Mouse (Mus musculus) megakaryocyte, embryonic 14.5 days (primary cell): ENCODE results near the gene Rfpl4. TPM values are rescaled to one million over a fixed set of nuclear protein-coding genes. Genes with fewer than 3 reads are reported as not detected.

Source experiments
- H3K27me3 ChIP-seq: replicated peaks from 2 replicates; pipeline ENCODE3; 2012; ENCODE audit warnings: inconsistent platforms
- H3K36me3 ChIP-seq: replicated peaks from 2 replicates; pipeline ENCODE3; 2012; ENCODE audit warnings: low read length, inconsistent platforms, mixed read lengths
- H3K4me1 ChIP-seq: 2 replicates; pipeline ENCODE4 v1.6.1; 2012; ENCODE audit warnings: inconsistent platforms
- H3K4me3 ChIP-seq: replicated peaks from 2 replicates; pipeline ENCODE3; 2012; ENCODE audit warnings: moderate library complexity, mild to moderate bottlenecking, inconsistent platforms
- H3K9me3 ChIP-seq: 2 replicates; pipeline ENCODE4 v1.6.1; 2012; ENCODE audit warnings: inconsistent platforms
- FLI1 ChIP-seq: IDR thresholded peaks from 2 replicates; pipeline ENCODE4 v1.6.1; 2012; ENCODE audit warnings: low read length, inconsistent platforms, mixed read lengths
- GATA1 ChIP-seq: IDR thresholded peaks from 3 replicates; pipeline ENCODE4 v1.6.1; 2012; ENCODE audit warnings: mixed read lengths, low read length, inconsistent platforms, borderline replicate concordance
- polyA plus RNA-seq: library from polyadenylated mRNA; stranded (reverse); fragments of >175 nt; gene quantifications from 2 replicates; pipeline ENCODE4 v1.2.3, GENCODE M21; 2012; ENCODE audit warnings: low replicate concordance; ENCODE audit not compliant: insufficient read depth

Gene Rfpl4
- polyA plus RNA-seq, 1 experiment, result not detected

DNA sequence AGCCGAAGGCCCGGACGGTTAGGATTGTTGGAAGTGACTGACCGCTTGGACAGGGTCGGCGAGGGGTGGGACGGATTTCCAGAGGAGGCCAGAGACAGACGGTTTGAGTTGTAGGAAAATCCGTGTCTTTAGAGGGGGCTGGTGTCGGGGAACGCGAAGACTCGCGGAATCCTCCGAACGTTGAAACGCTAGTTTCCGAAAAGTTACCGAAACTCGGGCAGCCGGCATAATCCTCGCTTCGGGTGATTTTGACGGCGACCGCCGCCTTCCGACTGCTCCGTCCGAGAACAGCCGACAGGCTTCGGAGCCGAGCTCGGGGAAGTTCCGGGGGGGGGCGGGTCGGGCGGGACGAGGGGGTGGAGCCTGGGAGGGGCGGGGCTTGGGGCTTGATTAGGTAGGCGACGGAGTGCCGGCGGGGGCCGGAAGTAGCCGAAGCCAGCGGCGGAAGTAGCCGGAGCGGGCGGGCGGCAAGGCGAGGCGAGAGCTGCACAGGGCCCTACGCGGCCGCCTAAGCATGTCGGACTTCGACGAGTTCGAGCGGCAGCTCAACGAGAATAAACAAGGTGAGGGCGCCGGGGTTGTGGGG lies 54.9 kb downstream of the Rfpl4 start, which contains the start of gene U2af2:
U2af2 (plus strand) TSS at position 370 of the 586 bp plus-strand sequence.
- Histone ChIP-seq H3K9me3 (0 out of 2 replicates have a peak, but pooled peaks cover 2% of the 10 kb centered on the region), H3K4me1 (peaks cover 71% of the 10 kb centered on the region), H3K27me3 (peaks cover 12% of the 10 kb centered on the region), H3K4me3 (peak within 1 kb of the TSS; percentile 95), H3K36me3 (peaks cover 23% of the 10 kb centered on the region)
- no peak; the same call in 1 of the 2 replicates for TF ChIP-seq FLI1
- no peak for TF ChIP-seq GATA1

- peaks cover 19% of the 10 kb centered on the region for H3K27me3 ChIP-seq
- H3K4me3 ChIP-seq, result peak overlapping the region; percentile 95
- peaks cover 69% of the 10 kb centered on the region for H3K4me1 ChIP-seq
- TF ChIP-seq GATA1 (no peak), FLI1 (no peak)
- H3K36me3 ChIP-seq, result peaks cover 16% of the 10 kb centered on the region
- 0 out of 2 replicates have a peak, but pooled peaks cover 2% of the 10 kb centered on the region for H3K9me3 ChIP-seq
Observed at GRCm38 (mm10) chr7:5060944-5061773, 55.6 kb downstream of the Rfpl4 start.

- TF ChIP-seq GATA1, result no peak
- Histone ChIP-seq H3K36me3 (peaks cover 7% of the 10 kb centered on the region), H3K4me1 (peaks cover 65% of the 10 kb centered on the region), H3K27me3 (peaks cover 28% of the 10 kb centered on the region), H3K4me3 (peak overlapping the region; percentile 95), H3K9me3 (0 out of 2 replicates have a peak, but pooled peaks cover 2% of the 10 kb centered on the region)
Observed at GRCm38 (mm10) chr7:5060239-5060731, 56.5 kb downstream of the Rfpl4 start.

Other genes starting within 250 kb of the Rfpl4 start
- 4.3 and 6.1 TPM in 2 replicates for gene Isoc2b, start 246.7 kb downstream of the Rfpl4 start, polyA plus RNA-seq
- gene Isoc2a, start 239.8 kb downstream of the Rfpl4 start, polyA plus RNA-seq, result 7.2 and 17.1 TPM in 2 replicates
- not detected in 2 replicates for gene Gm36210, start 210.4 kb downstream of the Rfpl4 start, polyA plus RNA-seq
- gene Zfp628, start 201.7 kb downstream of the Rfpl4 start, polyA plus RNA-seq, result 33.6 and 53.4 TPM in 2 replicates
- 0.51 TPM in 1 of 2 replicates, not detected in the other for gene Nat14, start 194.9 kb downstream of the Rfpl4 start, polyA plus RNA-seq
- 0.09 and 1.5 TPM in 2 replicates for gene Ssc5d, start 191.2 kb downstream of the Rfpl4 start, polyA plus RNA-seq
- gene Sbk2, start 152.5 kb downstream of the Rfpl4 start, polyA plus RNA-seq, result 1.3 TPM in 1 of 2 replicates, not detected in the other
- gene Sbk3, start 145.8 kb downstream of the Rfpl4 start, polyA plus RNA-seq, result 0.06 TPM in 1 of 2 replicates, not detected in the other
- gene Zfp579, start 120.8 kb downstream of the Rfpl4 start, polyA plus RNA-seq, result 48.1 and 103 TPM in 2 replicates
- 68.6 and 88.3 TPM in 2 replicates for gene Zfp524, start 102.5 kb downstream of the Rfpl4 start, polyA plus RNA-seq
- gene Fiz1, start 102.3 kb downstream of the Rfpl4 start, polyA plus RNA-seq, result 17.2 and 28.0 TPM in 2 replicates
- not detected in 2 replicates for gene Gm44973, start 101.5 kb downstream of the Rfpl4 start, polyA plus RNA-seq
- 30.6 and 81.9 TPM in 2 replicates for gene Zfp865, start 96.6 kb downstream of the Rfpl4 start, polyA plus RNA-seq
- gene Ccdc106, start 96.4 kb downstream of the Rfpl4 start, polyA plus RNA-seq, result 7.3 and 34.4 TPM in 2 replicates
- gene 4632433K11Rik, start 82.8 kb downstream of the Rfpl4 start, polyA plus RNA-seq, result not detected in 2 replicates
- gene Zfp784, start 78.5 kb downstream of the Rfpl4 start, polyA plus RNA-seq, result 0.96 and 6.5 TPM in 2 replicates
- gene Zfp580, start 65.4 kb downstream of the Rfpl4 start, polyA plus RNA-seq, result 58.5 and 224 TPM in 2 replicates
- 251 and 262 TPM in 2 replicates for gene U2af2, start 54.8 kb downstream of the Rfpl4 start, polyA plus RNA-seq
- gene Epn1, start 36.7 kb downstream of the Rfpl4 start, polyA plus RNA-seq, result 687 and 1,038 TPM in 2 replicates
- gene Rasl2-9, start 9.0 kb upstream of the Rfpl4 start, polyA plus RNA-seq, result not detected in 2 replicates
- not detected in 2 replicates for gene Vmn1r55, start 32.7 kb upstream of the Rfpl4 start, polyA plus RNA-seq
- gene Vmn1r56, start 79.8 kb upstream of the Rfpl4 start, polyA plus RNA-seq, result not detected in 2 replicates
- not detected in 2 replicates for gene Vmn1r57, start 101.5 kb upstream of the Rfpl4 start, polyA plus RNA-seq
- gene Gm5065, start 233.6 kb upstream of the Rfpl4 start, polyA plus RNA-seq, result not detected in 2 replicates
- gene Nlrp2, start 234.1 kb upstream of the Rfpl4 start, polyA plus RNA-seq, result not detected in 2 replicates